ENCODE assay signal across 23 mouse cellular contexts in genomic region chr3:157952716-157953115, GRCm38 (mm10).
"Had no signal": no experiment of that assay in that cellular context is flagged by ENCODE, and none has a peak within 500 bp of the region (broad histone marks: within the 10 kb centered on the region; RNA-seq: fewer than 3 reads in every experiment).

No protein-coding gene starts in this region.

- DNase-seq: forebrain, postnatal 0 days; gastrocnemius, postnatal 14 days; gastrocnemius, postnatal 36 days; heart, adult 11 months; heart, adult 2 months; heart, postnatal 14 days; heart, postnatal 36 days; kidney, adult 11 months; kidney, postnatal 14 days; layer of hippocampus, adult 9-11 months; layer of hippocampus, postnatal 36 days; left cerebral cortex, postnatal 4 days; liver, embryonic 13.5 days had no signal

- H3K9ac ChIP-seq: forebrain, postnatal 0 days; heart, embryonic 13.5 days; heart, embryonic 15.5 days; hindbrain, embryonic 13.5 days; hindbrain, embryonic 15.5 days; limb, embryonic 13.5 days; limb, embryonic 15.5 days; liver, embryonic 13.5 days; liver, embryonic 15.5 days had no signal

- H3K4me3 ChIP-seq: heart, adult 2 months; heart, embryonic 13.5 days; heart, embryonic 15.5 days; hindbrain, embryonic 13.5 days; hindbrain, embryonic 15.5 days; limb, embryonic 13.5 days; limb, embryonic 15.5 days; liver, embryonic 13.5 days; liver, embryonic 15.5 days had no signal

- H3K27me3 ChIP-seq: heart, embryonic 13.5 days; heart, embryonic 15.5 days; hindbrain, embryonic 13.5 days; hindbrain, embryonic 15.5 days; limb, embryonic 13.5 days; limb, embryonic 15.5 days; liver, embryonic 13.5 days; liver, embryonic 15.5 days had no signal

- H3K36me3 ChIP-seq: heart, embryonic 15.5 days; hindbrain, embryonic 13.5 days; hindbrain, embryonic 15.5 days; limb, embryonic 15.5 days had no signal

- ATAC-seq: forebrain, postnatal 0 days; hindbrain, postnatal 0 days; intestine, embryonic 16.5 days had no signal

- H3K9me3 ChIP-seq: heart, embryonic 13.5 days; heart, embryonic 15.5 days; hindbrain, embryonic 13.5 days; hindbrain, embryonic 15.5 days; limb, embryonic 13.5 days; limb, embryonic 15.5 days; liver, embryonic 13.5 days; liver, embryonic 15.5 days had no signal

- H3K27ac ChIP-seq: heart, adult 2 months; heart, embryonic 13.5 days; heart, embryonic 15.5 days; hindbrain, embryonic 13.5 days; hindbrain, embryonic 15.5 days; hindbrain, postnatal 0 days; limb, embryonic 13.5 days; limb, embryonic 15.5 days; liver, embryonic 13.5 days; liver, embryonic 15.5 days had no signal

- H3K4me2 ChIP-seq: heart, embryonic 11.5 days; heart, embryonic 13.5 days; heart, embryonic 15.5 days; hindbrain, embryonic 13.5 days; hindbrain, embryonic 15.5 days; limb, embryonic 13.5 days; limb, embryonic 15.5 days; liver, embryonic 13.5 days; liver, embryonic 15.5 days had no signal
